Mouse (Mus musculus) stomach, postnatal 0 days (tissue): Measurements from ENCODE around the gene Tesk1.

ENCODE experiments used
- CTCF ChIP-seq: IDR thresholded peaks from 2 replicates; pipeline ENCODE4 v1.5.1; 2016; ENCODE audit warnings: antibody characterized with exemption, low read depth, mild to moderate bottlenecking, moderate library complexity
- EP300 ChIP-seq: optimal IDR thresholded peaks from 2 replicates; pipeline ENCODE3; 2016; ENCODE audit warnings: antibody characterized with exemption

GRCm38 (mm10) chr4:43478906-43479832 lies 37.4 kb downstream of the Tesk1 start:
- TF ChIP-seq CTCF: peak; percentile 79
- TF ChIP-seq EP300: no peak
